Mouse (Mus musculus): ENCODE results near the gene Dazl. TPM values are rescaled to one million over a fixed set of nuclear protein-coding genes. Genes with fewer than 3 reads are reported as not detected.

Dazl gene
- polyA plus RNA-seq, 1 experiment: 3.1 TPM

GRCm38 (mm10) chr17:50237436-50237709 lies 56.1 kb downstream of the Dazl start:
- no peak for TF ChIP-seq POLR2A (IDR thresholded peaks at IDR 0.05; ENCODE audit: extremely low read depth, insufficient read depth, low read length)
- peak; percentile 99 for TF ChIP-seq CTCF (IDR thresholded peaks at IDR 0.05; ENCODE audit: extremely low read depth, insufficient read depth, low read length)
- no peak overlapping the region for H3K4me3 ChIP-seq (ENCODE audit: insufficient read depth, low read length)
- H3K4me1 ChIP-seq (ENCODE audit: control insufficient read depth, insufficient read depth, low read length): no peaks in the 10 kb centered on the region
- H3K27ac ChIP-seq (ENCODE audit: insufficient read depth, low read length): no peak overlapping the region

GRCm38 (mm10) chr17:50236702-50237435 lies 56.6 kb downstream of the Dazl start:
- Histone ChIP-seq H3K4me3 (ENCODE audit: insufficient read depth, low read length) (no peak overlapping the region), H3K27ac (ENCODE audit: insufficient read depth, low read length) (no peak overlapping the region), H3K4me1 (ENCODE audit: control insufficient read depth, insufficient read depth, low read length) (no peaks in the 10 kb centered on the region)
- TF ChIP-seq CTCF (IDR thresholded peaks at IDR 0.05; ENCODE audit: extremely low read depth, insufficient read depth, low read length) (no peak), POLR2A (IDR thresholded peaks at IDR 0.05; ENCODE audit: extremely low read depth, insufficient read depth, low read length) (no peak)

- Histone ChIP-seq H3K4me3 (ENCODE audit: insufficient read depth, low read length) (no peak overlapping the region), H3K27ac (ENCODE audit: insufficient read depth, low read length) (no peak overlapping the region), H3K4me1 (ENCODE audit: control insufficient read depth, insufficient read depth, low read length) (no peaks in the 10 kb centered on the region)
- TF ChIP-seq CTCF (IDR thresholded peaks at IDR 0.05; ENCODE audit: extremely low read depth, insufficient read depth, low read length) (no peak), POLR2A (IDR thresholded peaks at IDR 0.05; ENCODE audit: extremely low read depth, insufficient read depth, low read length) (no peak)
These were observed 57.3 kb downstream of the Dazl start for GRCm38 (mm10) chr17:50235943-50236701.

GRCm38 (mm10) chr17:50233956-50234355 lies 59.5 kb downstream of the Dazl start:
- Histone ChIP-seq H3K4me1 (ENCODE audit: control insufficient read depth, insufficient read depth, low read length) (no peaks in the 10 kb centered on the region), H3K27ac (ENCODE audit: insufficient read depth, low read length) (no peak overlapping the region), H3K4me3 (ENCODE audit: insufficient read depth, low read length) (no peak overlapping the region)
- TF ChIP-seq POLR2A (IDR thresholded peaks at IDR 0.05; ENCODE audit: extremely low read depth, insufficient read depth, low read length) (no peak), CTCF (IDR thresholded peaks at IDR 0.05; ENCODE audit: extremely low read depth, insufficient read depth, low read length) (no peak)

GRCm38 (mm10) chr17:50232821-50233220 lies 60.6 kb downstream of the Dazl start:
- H3K4me3 ChIP-seq (ENCODE audit: insufficient read depth, low read length): no peak overlapping the region
- no peaks in the 10 kb centered on the region for H3K4me1 ChIP-seq (ENCODE audit: control insufficient read depth, insufficient read depth, low read length)
- TF ChIP-seq POLR2A (IDR thresholded peaks at IDR 0.05; ENCODE audit: extremely low read depth, insufficient read depth, low read length): no peak
- TF ChIP-seq CTCF (IDR thresholded peaks at IDR 0.05; ENCODE audit: extremely low read depth, insufficient read depth, low read length): no peak
- H3K27ac ChIP-seq (ENCODE audit: insufficient read depth, low read length): no peak overlapping the region

- Histone ChIP-seq H3K4me1 (ENCODE audit: control insufficient read depth, insufficient read depth, low read length) (no peaks in the 10 kb centered on the region), H3K27ac (ENCODE audit: insufficient read depth, low read length) (no peak overlapping the region), H3K4me3 (ENCODE audit: insufficient read depth, low read length) (no peak overlapping the region)
- TF ChIP-seq POLR2A (IDR thresholded peaks at IDR 0.05; ENCODE audit: extremely low read depth, insufficient read depth, low read length) (no peak), CTCF (IDR thresholded peaks at IDR 0.05; ENCODE audit: extremely low read depth, insufficient read depth, low read length) (no peak)
These were observed 62.2 kb downstream of the Dazl start for GRCm38 (mm10) chr17:50231206-50231605.

- no peak overlapping the region for H3K27ac ChIP-seq (ENCODE audit: insufficient read depth, low read length)
- no peak for TF ChIP-seq CTCF (IDR thresholded peaks at IDR 0.05; ENCODE audit: extremely low read depth, insufficient read depth, low read length)
- TF ChIP-seq POLR2A (IDR thresholded peaks at IDR 0.05; ENCODE audit: extremely low read depth, insufficient read depth, low read length): no peak
- no peak overlapping the region for H3K4me3 ChIP-seq (ENCODE audit: insufficient read depth, low read length)
- no peaks in the 10 kb centered on the region for H3K4me1 ChIP-seq (ENCODE audit: control insufficient read depth, insufficient read depth, low read length)
These were observed 63.9 kb downstream of the Dazl start for GRCm38 (mm10) chr17:50229534-50229933.

Other genes starting within 250 kb of the Dazl start
- gene Rftn1, start 103.0 kb downstream of the Dazl start, polyA plus RNA-seq (2012; rRNA removed): 6.6 and 8.9 TPM in 2 replicates
- 39.3 and 40.4 TPM in 2 replicates for gene Plcl2, start 215.8 kb upstream of the Dazl start, polyA plus RNA-seq (2012; rRNA removed)

Data from cortical plate, adult 2 months (tissue).